Mouse (Mus musculus) kidney, adult 18-20 months (tissue): ENCODE results near the gene Rnf186.

Source experiments
- DNase-seq: peaks from one replicate; pipeline ENCODE4 v3.0.0; 2021

Rnf186 gene

DNA sequence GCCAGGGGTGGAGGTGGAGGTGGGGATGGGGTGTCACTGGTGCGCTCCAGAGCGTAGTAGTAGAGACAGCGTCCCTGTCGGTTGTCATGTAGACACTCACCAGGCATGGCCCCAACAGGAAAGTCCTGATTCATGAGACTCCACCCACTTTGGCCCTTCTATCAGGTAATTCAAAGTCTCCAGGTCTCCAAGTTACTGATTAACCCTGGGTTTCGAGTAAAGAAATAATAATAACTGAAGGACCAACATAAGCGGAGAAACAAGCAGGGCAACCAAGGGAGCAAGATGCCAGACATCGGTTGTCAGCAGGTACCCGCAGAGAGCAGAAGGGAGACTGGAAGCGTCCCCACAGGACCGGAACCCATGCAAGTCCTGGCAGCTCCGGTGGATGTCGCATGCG is at the start of gene Rnf186:
TSS of gene Rnf186 (plus strand) at position 247 of the 400 bp plus-strand sequence.
- DNase-seq = peak; percentile 77

DNA sequence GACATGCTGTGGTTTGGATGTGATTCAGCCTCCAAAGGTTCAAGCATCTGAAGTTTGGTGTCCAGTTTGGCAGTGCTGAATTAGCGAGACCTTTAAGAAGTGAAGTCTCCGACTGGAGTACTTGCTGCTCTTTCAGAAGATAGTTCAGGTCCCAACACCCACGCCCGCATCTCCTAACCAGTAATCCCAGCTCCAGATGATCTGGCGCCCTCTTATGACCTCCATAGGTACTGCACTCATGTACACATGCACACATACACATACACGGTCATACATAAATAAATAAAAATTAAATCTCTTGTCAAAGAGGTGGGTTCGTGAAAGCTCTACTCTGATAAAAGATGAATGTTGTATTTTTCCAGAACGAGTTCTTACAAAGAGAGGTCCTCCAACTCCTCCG is 49.6 kb upstream of the Rnf186 start:
- DNase-seq = no peak

DNA sequence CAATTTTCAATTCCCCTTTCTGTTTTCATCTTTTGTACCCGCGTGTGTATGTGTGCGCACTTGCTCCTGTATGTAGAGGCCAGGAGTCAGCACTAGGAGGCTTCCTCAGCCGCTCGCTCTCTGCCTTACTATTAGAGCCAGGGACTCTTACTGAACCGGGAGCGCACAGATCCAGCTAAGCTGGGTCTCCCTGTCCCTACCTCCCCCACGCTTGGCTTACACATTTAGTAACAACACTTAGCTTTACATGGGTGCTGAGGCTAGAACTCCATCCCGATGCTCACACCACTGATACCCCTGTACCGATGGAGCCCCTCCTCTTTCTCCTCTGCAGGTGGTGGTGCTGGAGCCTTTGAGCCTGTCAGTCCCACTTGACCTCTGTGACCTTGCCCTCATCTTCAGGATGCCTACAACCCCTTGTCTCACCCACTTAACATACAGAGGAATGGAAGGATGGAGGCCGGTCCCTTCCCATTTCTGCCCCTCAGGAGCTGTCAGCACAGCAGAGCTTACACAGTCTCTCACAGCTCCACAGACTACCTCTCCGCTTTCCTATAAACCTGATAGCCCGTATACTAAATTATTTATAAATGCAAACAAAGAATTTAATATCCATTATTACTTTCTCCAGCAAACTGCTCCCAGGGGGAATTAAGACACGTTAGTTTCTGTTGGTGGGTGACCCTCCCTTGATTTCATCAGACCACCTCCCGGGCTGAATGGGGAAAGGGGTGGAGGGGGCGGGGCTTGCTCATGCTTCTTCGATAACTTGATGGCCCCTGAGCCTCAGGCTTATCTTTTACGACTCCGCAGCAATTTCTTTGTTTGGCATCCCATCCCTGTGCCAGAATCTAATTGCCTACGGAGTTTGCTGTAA is 45.4 kb upstream of the Rnf186 start:
- DNase-seq = no peak

DNA sequence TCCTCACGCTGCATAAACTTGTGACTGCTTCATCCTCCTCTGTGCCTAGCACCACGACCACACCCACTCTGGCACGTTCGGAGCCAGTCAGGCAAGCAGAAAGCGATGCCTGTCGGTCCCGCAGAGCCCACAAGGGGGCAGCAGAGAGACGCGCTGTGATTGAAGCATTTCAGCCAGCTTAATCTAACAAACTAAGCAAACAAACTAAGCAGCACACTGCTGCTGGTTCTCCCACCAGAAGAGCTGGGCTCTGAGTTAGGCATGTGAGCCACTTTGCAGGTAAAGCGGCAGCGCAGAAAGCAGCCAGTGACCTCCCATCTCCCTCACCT is 44.8 kb upstream of the Rnf186 start:
- DNase-seq = peak; percentile 98

DNA sequence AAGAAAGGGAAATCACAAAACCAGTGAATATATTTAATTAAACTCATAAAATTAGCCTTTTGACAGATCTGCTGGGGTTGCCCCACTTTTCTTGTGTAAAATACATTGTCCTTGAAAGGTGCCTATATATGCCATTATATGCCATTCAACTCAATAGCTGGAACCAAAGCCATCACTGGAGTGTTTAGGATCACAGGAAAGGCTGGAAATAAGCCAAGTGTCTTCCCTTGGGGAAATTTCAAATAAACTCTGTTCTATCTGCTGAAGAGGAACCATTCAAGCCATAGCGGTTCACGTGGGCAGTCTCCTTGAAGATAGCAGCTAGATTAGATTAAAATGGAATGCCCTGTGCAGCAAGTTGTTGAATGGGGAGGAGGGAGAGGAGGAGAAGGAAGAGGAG is 41.4 kb upstream of the Rnf186 start:
- DNase-seq = no peak

DNA sequence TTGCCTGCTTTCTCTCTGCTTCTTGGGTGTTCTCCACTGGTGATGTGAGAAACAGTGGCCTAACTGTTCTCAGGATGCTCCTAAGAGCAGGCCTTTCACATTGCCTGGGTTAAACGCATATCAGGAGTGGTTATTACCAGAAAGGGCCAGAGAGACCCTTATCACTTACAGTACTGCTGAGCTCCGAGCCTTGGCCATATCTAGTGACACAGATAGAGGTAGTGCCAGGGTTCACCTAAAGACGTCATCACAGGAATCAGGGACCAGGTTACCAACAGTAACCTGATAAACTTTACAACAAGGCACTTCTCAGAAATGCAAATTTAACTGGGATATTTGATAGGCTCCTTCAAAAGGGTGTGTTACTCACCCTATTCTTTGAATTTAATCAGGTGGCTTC is 33.0 kb upstream of the Rnf186 start:
- no peak for DNase-seq

DNA sequence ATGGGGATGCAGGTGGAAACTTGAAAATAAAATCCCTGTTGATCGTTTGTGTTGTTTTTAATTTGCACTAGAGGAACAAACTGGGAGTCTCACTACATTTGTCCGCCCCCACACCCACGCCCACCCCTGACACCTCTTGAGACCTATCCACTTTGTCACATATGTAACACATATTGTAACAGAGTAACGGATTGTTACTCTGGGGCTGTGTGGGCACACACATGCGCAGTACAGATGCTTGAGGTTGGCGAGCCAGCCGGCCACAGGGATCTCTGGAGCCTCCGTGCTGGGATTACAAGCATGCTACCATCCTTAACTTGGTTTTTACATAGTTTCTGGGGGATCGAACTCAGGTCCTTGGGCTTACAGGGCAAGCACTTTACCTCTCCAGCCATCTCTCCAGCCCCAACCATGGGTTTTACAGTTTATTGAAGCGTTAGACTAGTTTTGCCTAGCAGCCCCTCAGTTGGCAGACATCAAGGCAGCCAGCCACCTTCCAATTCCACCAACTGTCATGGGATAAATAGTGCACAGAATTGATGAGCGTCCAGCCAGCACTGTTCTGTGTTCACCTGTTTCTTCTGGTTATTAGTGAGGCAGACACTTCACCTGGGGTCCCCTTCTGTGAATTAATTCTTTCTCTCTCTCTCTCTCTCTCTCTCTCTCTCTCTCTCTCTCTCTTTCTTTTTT is 32.3 kb upstream of the Rnf186 start:
- DNase-seq = no peak

DNA sequence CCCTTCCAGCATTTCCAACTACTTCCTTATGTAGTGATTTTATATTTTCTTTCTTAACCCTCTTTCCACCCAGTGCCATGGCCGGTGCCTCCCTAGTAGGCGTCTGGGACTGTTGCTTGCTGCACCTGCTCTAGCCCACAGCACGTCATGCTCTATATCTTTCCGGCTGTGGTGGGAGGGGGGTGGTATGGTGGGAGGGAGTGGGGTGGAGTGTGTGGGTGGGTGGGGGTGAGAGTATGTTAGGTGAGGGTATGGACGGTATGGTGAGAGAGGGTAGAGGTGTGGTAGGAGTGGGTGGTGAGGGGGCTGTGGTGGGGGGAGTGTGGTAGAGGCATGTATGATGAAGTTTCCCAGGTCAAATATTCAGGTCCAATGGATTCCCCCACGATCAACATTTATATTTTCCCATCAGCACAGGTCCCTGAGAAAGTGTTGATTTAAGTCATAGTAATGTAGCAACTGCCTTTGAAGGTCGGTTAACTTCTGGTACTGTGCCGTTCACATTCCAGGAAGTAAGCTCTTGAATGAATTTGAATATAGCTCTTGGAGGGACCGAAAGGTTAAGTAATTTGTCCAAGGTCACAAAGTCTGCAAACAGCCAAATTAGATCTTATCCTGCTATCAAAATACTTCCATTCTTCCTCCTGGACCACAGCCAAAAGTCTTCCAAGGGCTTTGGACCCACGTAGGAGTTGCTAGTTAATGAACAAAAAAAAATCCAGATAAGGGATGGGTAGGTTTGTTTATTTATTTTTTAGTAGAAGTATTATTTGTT is 28.2 kb upstream of the Rnf186 start:
- DNase-seq = no peak

DNA sequence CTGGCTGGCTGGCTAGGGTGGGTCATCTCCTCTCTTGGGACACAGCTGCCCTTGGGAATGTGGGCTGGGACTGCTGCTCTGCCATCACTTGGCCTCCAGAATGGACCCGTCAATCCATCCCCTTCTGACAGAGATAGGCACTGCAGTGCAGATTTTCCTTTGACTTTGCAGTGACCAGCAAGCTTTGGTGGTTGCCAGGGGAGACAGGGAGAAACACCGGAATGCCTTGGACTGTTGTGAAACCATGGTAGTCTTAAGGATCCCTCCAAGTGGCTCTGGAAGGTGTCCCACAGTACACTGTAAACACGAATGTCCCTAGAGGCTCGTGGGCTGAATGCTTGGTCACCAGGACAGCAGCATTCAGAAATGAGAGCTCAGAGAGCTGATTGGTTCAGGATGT is 27.4 kb upstream of the Rnf186 start:
- no peak for DNase-seq

DNA sequence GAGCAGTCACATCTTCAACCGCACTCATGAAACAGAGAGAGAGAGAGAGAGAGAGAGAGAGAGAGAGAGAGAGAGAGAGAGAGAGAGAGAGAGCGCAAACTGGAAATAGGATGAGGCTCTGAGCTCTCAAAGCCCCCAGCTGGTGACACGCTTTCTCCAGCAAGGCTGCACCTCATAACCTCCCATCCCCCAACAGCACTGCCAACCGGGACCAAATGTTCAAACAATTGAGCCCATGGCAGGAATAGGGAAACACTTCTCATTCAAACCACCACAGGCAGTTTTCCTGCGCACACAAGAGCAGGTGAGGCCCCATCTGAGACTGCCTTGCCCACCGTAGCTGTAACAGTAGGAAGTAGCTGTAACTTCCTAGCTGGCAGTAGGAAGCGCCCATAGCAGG is 25.5 kb upstream of the Rnf186 start:
- DNase-seq = peak; percentile 20

DNA sequence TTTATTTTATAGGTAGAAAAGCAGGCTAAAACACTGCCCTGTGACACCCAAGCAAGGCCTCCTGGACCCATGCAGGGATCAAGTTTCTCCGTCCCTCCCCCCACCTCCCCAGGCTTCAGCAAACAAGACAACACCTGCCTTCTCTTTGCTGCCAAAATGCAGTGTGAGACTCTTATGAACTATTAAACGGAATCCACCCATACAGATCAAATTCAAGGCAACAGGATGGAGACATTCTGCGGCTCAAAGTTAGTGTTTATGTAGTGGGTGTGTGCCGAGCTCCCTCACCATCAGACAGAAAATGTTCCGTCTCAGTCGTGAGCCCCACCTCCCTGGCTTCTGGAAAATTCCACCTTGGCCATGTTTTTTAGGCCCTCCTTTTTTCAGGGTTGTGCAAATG is 24.9 kb upstream of the Rnf186 start:
- DNase-seq = no peak

DNA sequence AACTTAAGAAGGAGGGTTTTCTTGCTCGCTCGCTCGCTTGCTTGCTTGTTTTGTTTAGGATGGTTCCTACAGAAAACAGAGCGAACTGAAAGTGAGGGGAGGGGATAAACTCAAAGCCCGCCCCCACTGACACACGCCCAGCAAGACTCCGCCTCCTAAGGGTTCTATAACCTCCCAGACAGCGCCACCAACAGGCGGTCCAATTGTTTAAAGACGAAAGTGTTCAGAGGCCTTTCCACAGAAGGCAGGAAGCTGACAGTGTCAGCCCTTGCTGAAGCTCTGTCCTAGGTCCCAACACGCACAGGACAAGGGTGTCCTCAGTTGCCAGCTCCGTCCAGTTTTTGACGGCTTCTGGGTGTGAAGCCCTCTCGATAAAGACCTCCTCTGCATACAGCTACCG is 23.2 kb upstream of the Rnf186 start:
- peak; percentile 82 for DNase-seq

DNA sequence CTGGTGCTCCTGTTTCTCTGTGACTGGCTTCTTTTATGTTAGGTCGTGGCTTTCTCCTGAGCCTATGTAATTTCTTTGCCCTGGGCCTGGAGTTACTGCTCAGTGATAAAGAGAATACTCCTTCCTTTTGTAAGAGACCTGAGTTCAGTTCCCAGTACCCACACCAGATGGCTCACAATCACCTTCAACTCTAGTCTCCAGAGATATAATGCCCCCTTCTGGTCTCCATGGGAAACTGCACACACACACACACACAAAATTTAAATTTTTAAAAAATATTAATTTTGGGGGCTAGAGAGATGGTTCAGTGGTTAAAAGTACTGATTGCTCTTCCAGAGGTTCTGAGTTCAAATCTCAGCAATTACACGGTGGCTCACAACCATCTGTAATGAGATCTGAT is 18.7 kb upstream of the Rnf186 start:
- DNase-seq = no peak

DNA sequence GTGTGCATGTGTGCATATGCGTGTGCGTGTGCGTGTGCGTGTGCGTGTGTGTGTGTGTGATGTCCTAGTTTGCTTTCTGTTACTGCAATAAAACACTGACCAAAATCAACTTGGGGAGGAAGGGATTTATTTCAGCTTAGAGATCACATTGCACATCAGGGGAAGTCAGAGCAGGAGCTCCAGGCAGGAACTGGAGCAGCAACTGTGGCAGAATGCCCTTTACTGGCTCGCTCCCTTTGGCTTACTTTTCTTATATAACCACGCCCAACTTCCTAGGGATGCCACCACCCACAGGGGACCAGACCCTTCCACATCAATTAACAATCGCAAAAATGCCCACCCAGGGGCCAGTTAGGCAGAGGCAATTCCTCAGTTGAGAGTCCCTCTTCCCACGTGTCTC is 8.3 kb upstream of the Rnf186 start:
- no peak for DNase-seq

DNA sequence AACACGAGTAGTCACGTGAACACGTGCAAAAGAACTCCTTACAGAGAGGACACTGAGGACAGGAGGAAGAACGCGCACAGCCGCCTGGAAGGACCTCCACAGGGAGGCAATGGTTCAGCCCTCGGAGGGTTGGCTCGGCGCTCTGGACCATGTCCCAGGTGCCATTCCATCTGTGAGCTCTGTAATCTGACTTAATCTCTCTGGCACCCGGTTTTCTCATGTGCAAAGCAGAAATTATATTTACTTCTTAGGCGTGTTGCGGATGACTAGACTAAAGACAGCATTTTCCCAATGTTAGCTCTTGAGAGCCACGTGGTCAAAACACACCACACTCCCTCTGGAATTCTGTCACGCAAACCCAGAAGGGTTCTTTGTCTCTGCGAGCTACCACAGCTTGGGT is 7.8 kb upstream of the Rnf186 start:
- DNase-seq = no peak

DNA sequence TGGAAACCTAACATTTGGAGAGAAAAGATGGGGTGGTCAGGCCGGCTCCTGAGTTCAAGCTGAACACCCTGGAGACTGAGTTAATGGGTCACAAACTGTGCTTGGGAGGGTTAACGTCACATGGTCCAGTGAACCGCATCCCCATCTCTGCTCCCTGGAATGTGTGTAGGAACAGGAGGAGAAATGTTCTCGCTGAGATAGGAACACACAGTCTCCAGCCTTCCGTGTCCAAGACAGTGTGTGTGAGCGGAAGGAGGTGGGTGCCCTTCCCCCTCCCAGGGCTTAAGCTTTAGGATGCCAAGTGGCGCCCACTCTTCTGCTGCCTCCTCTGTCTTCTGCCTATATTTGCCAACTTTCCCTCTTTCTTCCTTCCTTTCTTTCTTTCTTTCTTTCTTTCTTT is 7.0 kb upstream of the Rnf186 start:
- peak; percentile 63 for DNase-seq

DNA sequence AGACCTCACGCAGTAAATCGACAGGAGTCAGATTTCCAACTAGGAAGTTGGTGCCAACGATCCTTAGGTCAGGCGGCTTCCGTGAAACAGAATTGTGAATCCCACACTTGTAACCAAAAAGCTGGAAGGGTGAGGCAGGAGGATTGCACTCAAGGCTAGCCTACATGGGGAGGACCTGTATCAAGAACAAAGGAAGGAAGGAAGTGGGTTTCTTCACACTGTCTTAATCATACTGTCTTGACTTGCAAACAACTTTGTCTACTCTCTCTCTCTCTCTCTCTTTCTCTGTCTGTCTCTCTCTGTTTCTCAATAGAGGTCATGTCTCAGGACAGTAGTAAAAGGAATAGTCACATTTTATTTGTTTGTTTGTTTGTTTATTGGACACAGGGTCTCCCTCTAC is 4.2 kb upstream of the Rnf186 start:
- no peak for DNase-seq

DNA sequence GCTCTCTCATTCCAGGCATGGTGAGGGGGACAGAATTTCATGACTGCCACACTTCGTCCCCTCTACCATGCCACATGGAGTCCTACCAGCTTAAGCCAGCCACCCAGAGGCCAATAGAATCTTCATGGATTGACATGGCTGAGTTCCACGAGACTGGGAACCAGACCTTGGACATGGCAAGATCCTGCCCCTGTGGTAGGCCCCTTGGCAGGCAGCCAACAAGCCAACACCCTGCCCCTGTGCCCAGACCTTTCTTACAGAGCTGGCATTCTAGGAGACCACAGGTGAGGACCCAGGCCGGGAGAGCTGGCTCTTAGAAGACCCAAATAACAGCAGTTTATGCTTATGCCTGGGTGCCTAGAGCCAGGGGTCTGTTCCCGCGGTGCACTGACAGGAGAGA is 1.0 kb upstream of the Rnf186 start:
- no peak for DNase-seq

DNA sequence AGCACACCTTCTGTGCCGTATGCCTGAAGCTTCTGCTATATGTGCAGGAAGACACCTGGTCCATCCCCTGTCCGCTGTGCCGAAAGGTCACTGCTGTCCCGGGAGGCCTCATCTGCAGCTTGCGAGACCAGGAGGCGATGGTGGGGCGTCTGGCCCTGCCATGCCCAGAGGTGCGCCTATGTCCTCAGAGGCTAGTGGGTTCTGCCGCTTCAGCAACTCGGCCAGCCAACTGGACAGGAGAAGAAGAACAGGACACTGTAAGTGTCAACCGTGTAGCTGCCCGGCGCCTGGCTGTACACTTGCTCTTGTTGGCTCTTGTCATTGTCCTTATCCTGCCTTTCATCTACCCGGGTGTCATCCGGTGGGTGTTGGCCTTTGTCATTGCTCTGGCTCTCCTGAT is 573 bp downstream of the Rnf186 start:
- DNase-seq = peak; percentile 58

DNA sequence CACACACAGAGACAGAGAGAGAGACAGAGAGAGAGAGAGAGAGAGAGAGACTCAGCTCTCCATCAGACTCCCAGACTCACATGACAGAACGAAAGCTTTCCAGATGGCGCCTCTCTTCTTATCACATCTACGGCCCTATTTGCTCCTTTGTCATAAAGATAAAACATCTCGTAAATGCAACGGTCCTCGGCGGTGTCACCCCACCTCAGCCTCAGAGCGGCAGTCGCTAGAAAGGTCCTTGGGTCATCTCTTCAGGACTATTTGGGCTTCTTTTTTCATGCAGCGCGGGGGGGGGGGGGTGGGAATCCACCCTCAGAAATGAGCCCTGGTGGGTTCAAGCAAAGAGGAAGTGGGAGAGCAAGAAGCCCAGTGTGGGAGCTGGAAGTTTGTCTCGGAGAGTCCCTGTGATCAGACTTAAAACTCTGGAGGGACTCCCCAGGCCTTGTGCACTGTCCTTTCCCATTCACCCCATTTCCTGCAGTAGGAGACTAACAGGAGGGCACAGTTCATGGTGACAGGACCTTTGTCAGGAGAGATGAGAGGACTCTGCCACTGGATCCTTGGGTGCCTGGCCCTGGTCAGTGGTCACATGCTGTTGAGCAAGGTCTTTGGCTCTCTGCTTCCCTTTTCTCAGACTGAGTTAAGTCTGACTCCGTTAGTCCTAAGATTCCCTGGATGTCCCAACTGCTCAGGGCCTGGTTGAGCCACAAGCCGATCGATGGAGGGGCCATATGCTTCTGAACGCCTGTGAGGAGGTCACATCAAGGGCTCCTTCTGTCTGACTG is 2.1 kb downstream of the Rnf186 start:
- DNase-seq = peak; percentile 36

DNA sequence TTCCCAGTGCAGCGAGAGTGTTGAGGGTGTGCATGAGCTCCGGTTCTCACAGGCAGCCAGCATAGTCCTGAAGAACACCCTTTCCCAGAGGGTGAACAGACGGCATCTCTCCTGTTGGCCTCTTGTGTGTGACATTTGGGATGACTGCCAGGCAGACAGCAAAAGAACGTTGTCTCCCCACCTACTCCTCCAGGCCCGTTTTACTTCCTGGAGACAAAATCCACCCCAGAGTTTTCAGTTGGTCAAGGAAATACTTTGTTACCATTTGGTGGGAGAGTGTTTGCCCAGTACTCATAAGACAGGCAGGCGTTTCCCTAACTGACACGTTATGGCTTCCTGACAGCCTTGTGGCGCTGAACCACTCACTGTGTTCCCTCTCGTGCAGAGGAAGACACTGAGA is 2.8 kb downstream of the Rnf186 start:
- DNase-seq = no peak

DNA sequence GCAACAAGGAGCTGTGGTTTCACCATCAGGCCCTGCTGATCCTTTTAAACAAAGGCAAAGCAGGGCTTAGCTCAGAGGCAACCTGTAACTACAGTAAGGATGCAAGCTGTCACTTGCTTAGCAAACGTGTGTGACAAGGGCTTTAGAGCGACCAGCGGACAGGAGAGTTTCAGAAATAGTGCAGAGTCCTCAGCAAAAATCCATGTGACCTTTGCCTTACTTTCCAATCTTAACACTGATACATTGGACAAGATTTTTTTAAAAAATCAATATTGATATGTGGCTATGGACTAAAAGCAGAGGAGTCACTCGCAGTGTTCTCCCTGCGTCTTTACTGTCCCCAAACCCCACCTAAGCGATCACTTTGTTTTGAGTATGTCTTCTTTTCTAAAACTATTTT is 4.5 kb downstream of the Rnf186 start:
- no peak for DNase-seq
